Mouse (Mus musculus) thymus, postnatal 14 days (tissue): ENCODE measurements around the gene Lrrc51.
"Not testable (repeated sequence)": the region's sequence is repeated elsewhere in the genome, so short reads cannot be mapped to it uniquely, and the experiment has no call there.

ENCODE experiments used
- DNase-seq: peaks from one replicate; pipeline ENCODE4 v3.0.0; 2021

Gene Lrrc51

GRCm38 (mm10) chr7:101936996-101937395, 3.3 kb upstream of the Lrrc51 start:
- no peak for DNase-seq

- DNase-seq, result no peak
These were observed 2.3 kb upstream of the Lrrc51 start for GRCm38 (mm10) chr7:101935957-101936356.

GRCm38 (mm10) chr7:101933300-101933699, 395 bp downstream of the Lrrc51 start:
- peak; percentile 37 for DNase-seq

DNA sequence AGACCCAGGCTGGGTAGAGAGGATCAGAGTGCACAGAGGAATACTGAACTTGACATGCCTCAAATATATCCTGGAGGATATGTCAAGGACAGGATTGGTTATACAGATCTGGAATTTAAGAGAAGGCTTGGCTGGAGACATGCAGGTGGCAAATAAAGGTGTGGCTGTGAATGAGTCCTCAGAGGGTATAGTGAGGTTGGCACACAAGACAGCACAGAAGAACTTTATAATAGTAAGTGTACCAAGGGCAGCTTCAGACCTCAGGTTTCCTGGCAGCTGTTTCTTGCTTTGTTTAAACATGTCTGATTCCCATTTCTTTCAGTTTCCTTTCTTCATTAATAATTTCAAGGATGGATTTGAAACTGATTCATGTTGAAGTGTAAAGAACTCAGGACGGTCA, 1.1 kb downstream of the Lrrc51 start:
- no peak for DNase-seq

- no peak for DNase-seq
These were observed 5.6 kb downstream of the Lrrc51 start for GRCm38 (mm10) chr7:101928093-101928492.

GRCm38 (mm10) chr7:101925892-101926291, 7.8 kb downstream of the Lrrc51 start:
- not testable (repeated sequence) for DNase-seq

DNA sequence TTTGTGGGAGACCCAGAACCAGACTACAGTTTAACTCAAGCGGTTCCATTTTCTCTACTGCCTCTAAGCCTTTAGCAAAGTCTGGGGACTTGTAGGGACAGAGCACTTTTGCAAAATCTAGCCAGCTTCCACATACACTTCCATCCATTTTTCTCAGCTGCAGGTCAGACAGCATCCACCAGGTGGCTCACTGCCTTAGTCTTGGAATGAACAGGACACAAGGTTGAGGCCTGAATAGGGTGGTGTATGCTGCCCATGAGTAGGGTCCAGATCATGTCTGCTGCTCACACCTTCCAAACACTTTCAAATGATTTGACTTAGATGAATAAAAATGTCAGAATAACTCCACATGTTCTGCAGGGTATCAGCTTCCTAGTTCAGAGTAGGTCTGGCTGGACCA, 15.6 kb downstream of the Lrrc51 start:
- DNase-seq, result peak; percentile 60

DNA sequence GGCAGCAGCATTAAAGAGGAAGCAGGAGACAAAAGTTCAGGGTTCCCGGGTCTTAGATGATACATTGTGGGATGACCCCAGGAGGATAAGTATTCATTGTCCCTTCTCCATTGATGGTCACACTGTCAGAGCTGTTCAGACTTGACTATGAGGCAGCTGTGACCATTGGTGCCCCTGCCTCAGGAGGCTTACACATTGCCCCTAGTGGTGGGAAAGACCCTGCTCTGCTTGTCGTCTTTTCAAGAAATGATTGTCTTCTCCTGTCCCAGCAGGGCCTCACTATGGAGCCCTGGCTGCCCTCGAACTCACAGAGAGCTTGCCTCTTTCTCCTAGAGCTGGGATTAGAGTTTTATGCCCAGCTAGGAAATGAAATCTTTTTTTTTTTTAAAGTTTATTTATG, 21.7 kb downstream of the Lrrc51 start:
- DNase-seq, result no peak

GRCm38 (mm10) chr7:101910138-101910537, 23.6 kb downstream of the Lrrc51 start:
- DNase-seq, result no peak

- DNase-seq, result no peak
These were observed 25.3 kb downstream of the Lrrc51 start for GRCm38 (mm10) chr7:101908367-101908766.

DNA sequence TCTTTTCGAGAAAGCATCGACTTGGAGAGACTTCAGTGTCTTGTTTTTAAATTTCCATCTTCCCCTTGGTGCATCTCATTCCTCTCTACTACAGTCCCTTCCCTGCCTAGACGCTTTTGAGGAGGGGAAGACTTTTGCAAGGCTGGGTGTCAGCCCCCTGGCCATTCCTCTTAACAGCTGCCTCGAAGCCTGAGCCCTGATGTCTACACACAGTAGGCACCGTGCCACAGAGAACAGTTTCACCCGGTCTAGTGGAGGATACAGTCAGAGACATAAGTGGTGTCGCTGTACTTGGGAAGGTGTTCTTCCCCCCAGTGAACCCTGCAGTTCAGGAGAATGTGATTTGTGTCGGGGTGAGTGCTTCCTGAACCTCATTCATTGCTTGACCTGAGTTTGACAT, 27.0 kb downstream of the Lrrc51 start:
- DNase-seq, result no peak

GRCm38 (mm10) chr7:101906287-101906681, 27.4 kb downstream of the Lrrc51 start, which contains the start of gene Tomt:
Gene Tomt, minus strand, starts transcription at chr7:101906359.
- no peak for DNase-seq

DNA sequence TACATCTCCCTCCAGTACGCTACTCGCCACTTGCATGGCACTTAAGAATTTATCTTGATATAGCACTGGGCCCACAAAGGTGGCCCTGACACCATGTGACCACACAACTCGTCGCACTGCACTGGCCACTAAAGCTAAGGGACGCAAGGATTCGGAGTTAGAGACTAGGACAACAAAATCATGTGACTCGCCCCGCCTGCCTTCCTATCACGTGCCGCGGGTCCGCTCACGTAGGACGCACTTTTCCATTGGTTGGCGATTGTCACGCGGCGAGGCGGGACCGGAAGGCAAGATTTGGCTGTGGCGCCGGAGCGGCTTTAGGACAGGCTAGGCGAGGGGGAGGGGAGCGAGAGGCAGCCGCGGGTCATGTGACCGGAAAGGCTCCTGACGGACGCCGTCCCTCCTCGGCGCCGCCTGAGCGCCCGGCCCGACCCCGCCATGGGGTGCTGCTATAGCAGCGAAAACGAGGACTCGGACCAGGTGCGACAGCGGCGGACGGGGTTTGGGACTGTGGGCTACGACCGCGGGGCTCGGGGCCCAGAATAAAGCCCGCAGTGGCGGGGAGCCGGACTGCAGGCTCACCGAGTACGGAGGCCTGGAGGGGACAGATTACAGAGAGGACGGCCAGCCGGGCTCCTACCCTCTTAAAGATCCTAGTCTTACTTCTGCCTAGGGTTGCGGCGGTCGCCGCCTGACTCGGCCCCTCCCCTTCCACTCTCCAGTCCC, 28.0 kb downstream of the Lrrc51 start, which contains the start of gene Lamtor1:
Gene Lamtor1, plus strand, starts transcription at position 344 of the 726 bp plus-strand sequence.
- DNase-seq, result peak; percentile 97

DNA sequence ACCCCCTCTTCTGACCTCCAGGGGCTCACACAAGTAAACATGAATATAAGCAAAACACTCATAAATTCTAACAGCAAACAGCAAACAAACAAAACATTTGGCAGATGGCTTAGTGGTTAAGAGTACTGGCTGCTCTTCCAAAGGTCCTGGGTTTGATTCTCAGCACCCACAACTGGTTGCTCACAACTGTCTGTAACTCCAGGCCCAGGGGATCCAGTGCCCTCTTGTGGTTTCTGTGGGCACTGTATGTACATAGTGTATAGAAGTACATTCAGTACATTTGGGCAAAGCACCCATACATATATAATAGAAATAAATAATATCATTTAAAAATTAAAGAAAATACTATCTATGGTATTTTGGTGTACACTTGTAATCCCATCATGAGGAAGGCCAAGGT, 30.8 kb downstream of the Lrrc51 start:
- no peak for DNase-seq

DNA sequence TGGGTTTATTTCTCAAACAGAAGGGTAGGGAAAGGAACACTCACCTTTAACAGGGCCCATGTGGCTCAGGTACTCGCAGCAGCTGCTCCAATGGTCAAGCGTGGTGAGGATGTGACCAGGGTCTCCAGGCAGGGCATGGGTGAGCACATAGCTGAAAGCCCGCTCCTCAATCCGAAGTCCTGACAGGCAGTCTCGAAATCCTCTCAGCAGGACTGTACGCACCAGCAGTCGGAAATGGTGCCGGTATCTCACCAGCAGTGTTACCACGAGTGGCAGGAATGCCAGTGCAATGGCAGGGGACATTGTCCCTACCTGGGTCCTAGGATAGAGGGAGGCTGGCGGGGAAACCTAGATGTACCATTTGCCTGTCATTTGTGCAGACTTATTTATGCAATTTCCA, 31.7 kb downstream of the Lrrc51 start:
- no peak for DNase-seq

GRCm38 (mm10) chr7:101900331-101901097, 33.2 kb downstream of the Lrrc51 start:
- no peak for DNase-seq

DNA sequence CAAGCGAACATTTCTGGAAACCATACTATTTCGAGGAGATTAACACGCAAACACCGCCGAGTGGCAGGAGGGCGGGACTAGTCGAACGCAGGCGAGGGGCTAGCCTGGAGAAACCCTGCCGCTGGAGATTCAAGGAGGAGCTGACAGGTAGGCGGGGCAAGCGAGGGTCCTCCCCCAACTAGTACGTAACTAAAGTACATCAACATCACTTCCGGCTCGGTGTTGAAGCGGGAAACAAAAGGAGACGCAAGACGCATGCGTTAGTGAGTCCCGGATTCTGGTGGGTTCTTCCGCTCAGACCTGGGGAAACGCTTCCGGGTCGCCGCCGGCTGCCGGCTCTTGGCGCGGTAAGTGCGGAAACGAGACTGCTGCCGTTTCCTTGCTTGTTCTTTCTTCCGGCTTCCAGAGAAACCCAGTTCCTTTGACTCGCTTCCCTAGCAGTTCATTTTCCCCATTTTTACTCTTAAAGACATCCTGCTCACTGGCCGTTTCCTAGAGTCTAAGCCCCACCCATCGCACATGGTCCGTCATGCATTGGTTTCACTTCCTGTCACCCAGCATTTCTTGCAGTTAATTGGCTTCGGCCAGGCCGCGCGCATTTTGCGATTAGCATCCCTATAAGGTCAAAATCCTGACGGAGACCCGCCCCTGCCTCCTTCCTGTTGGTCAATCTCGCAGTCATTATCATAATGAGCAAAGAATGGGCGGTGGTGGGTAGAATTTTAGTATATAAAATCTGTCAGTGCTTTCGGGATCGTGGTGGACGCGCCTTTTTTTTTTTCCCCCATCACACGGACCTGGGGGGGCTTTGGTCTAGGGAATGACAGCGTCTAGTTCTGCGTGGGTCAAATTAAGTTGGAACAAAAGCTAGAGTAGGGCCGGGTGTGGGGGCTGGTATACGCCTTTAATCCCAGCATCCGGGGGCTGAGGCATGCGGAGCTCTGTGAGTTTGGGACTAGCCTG, 37.3 kb downstream of the Lrrc51 start:
- peak; percentile 97 for DNase-seq

DNA sequence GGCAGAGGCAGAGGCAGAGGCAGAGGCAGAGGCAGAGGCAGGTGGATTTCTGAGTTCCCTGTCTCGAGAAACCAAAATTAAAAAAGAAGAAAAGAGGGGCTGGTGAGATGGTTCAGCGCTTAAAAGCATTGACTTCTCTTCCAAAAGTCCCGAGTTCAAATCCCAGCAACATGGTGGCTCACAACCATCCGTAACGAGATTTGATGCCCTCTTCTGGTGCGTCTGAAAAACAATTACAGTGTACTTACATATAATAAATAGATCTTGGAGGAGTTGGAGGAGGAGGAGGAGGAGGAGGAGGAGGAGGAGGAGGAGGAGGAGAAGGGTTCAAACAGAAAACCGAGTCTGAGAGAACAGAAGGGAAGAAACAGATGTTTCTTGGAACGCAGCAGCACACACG, 38.0 kb downstream of the Lrrc51 start:
- no peak for DNase-seq

GRCm38 (mm10) chr7:101888460-101888859, 45.2 kb downstream of the Lrrc51 start:
- no peak for DNase-seq

DNA sequence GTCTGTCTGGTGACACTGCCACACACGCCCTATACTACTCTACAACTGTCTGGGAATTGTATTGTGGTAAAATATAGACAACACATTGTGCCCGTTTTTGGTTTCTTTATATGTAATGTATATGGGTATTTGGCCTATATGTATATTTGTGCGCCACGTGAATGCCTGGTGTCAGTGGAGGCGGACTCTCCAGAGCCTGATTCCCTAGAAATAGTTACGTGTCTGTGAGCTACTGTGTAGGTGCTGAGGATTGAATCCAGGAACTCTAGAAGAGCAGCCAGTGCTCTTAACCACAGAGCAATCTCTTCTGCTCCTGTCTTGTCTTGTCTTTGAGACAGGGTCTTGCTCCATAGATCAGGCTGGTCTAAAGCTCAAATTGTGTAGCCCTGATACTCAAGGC, 47.4 kb downstream of the Lrrc51 start:
- no peak for DNase-seq

DNA sequence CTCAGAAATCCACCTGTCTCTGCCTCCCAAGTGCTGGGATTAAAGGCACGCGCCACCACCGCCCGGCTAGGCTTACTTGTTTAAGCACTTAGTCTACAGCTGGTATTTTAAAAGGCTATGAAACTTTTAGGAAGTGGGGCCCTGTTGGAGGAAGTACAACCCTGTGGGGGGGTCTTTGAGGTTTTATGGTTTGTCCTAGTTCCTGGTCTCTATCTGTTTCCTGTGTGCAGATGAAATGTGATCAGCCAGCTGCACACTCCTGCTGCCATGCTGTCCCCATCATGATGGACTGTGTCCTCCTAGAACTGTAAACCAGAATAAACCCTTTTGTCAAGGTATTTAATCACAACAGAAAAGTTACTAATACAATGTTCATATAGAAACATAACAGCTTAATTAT, 49.5 kb downstream of the Lrrc51 start:
- no peak for DNase-seq

DNA sequence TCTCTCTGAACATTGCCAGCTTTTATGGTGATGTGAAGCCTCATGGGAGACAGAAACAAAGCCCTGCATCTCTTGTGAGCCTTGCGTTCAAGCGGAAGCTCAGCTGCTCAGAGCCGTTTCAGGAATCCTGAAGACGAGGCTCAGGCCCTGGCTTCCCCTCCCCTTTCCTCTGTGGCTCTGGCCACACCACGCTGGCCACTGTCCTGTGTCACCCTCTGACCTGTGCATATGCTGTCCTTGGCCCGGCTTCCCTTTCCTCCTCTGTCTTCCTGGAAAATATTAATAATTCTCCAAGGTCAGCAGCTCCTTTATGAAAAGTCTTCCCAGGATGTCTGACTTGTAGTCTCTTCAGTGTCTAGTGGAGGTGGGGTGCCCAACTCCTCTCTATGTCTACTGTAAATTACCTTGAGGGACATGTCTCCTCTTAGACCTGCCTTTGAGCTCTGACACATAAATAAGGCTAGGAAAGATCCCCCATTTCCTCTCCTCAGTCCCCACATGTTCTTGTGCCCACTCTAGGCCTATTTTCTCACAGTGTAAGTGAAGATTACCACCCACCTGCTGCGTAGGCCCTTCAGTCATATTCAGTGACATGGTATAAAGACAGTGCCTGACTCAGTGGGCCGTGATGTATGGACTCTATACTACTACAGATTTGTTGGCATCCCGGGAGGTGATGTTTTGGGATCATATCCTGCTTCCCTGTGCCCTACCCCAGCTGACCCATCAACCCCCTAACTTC, 51.1 kb downstream of the Lrrc51 start:
- DNase-seq, result no peak
